Mouse (Mus musculus) testis, adult 2 months (tissue): ENCODE data around the gene Tpcn2. TPM values are rescaled to one million over a fixed set of nuclear protein-coding genes. Genes with fewer than 3 reads are reported as not detected.

Experiments
- H3K27ac ChIP-seq: fragments of 200-500 bp; 2 replicates; pipeline ENCODE4 v1.5.1; 2012; ENCODE audit warnings: low read depth, low read length; ENCODE audit not compliant: control insufficient read depth, insufficient read depth
- H3K27me3 ChIP-seq: fragments of 200-500 bp; 2 replicates; pipeline ENCODE4 v1.6.1; 2012; ENCODE audit warnings: mild to moderate bottlenecking, low read length, moderate library complexity; ENCODE audit not compliant: control insufficient read depth, insufficient read depth
- H3K36me3 ChIP-seq: fragments of 200-500 bp; 2 replicates; pipeline ENCODE4 v1.6.1; 2012; ENCODE audit warnings: mild to moderate bottlenecking, low read length; ENCODE audit not compliant: control insufficient read depth, insufficient read depth
- H3K4me1 ChIP-seq: fragments of 200-500 bp; 2 replicates; pipeline ENCODE4 v1.6.1; 2012; ENCODE audit warnings: low read length; ENCODE audit not compliant: control insufficient read depth, insufficient read depth
- H3K4me3 ChIP-seq: fragments of 200-500 bp; 2 replicates; pipeline ENCODE4 v1.5.1; 2012; ENCODE audit warnings: low read depth, mild to moderate bottlenecking, low read length, moderate library complexity, mixed read lengths; ENCODE audit not compliant: control insufficient read depth
- CTCF ChIP-seq: fragments of 200-500 bp; IDR thresholded peaks from 2 replicates; pipeline ENCODE4 v1.5.1; 2012; ENCODE audit warnings: low read depth, mild to moderate bottlenecking, inconsistent platforms, low read length, moderate library complexity; ENCODE audit not compliant: control insufficient read depth, insufficient read depth, insufficient replicate concordance
- POLR2A ChIP-seq: fragments of 200-500 bp; IDR thresholded peaks from 2 replicates; pipeline ENCODE4 v1.6.1; 2012; ENCODE audit warnings: low read depth, mild to moderate bottlenecking, inconsistent platforms, low read length, moderate library complexity; ENCODE audit not compliant: control insufficient read depth
- polyA plus RNA-seq: library from polyadenylated mRNA; depleted of rRNA; stranded (reverse); fragments of >200 nt; gene quantifications from 2 replicates; pipeline ENCODE4 v1.2.3, GENCODE M21; 2012

Gene Tpcn2
- polyA plus RNA-seq, 1 experiment: 16.8 TPM

- H3K36me3 ChIP-seq: no peaks in the 10 kb centered on the region
- H3K4me3 ChIP-seq: no peak overlapping the region
- H3K4me1 ChIP-seq: no peaks in the 10 kb centered on the region
- TF ChIP-seq CTCF: no peak
- TF ChIP-seq POLR2A: no peak
- H3K27me3 ChIP-seq: no peaks in the 10 kb centered on the region
- no peak overlapping the region for H3K27ac ChIP-seq
These were observed 41.8 kb downstream of the Tpcn2 start for GRCm38 (mm10) chr7:145242028-145242427.

- no peak for TF ChIP-seq POLR2A
- TF ChIP-seq CTCF: no peak
- Histone ChIP-seq H3K27ac (no peak overlapping the region), H3K4me3 (no peak overlapping the region), H3K27me3 (no peaks in the 10 kb centered on the region), H3K36me3 (no peaks in the 10 kb centered on the region), H3K4me1 (no peaks in the 10 kb centered on the region)
These were observed 42.9 kb downstream of the Tpcn2 start for GRCm38 (mm10) chr7:145240929-145241328.

GRCm38 (mm10) chr7:145239736-145240505 lies 43.9 kb downstream of the Tpcn2 start:
- TF ChIP-seq CTCF: no peak
- TF ChIP-seq POLR2A: no peak
- Histone ChIP-seq H3K4me1 (no peaks in the 10 kb centered on the region), H3K36me3 (no peaks in the 10 kb centered on the region), H3K27me3 (no peaks in the 10 kb centered on the region), H3K27ac (no peak overlapping the region), H3K4me3 (no peak overlapping the region)

GRCm38 (mm10) chr7:145239145-145239544 lies 44.7 kb downstream of the Tpcn2 start:
- Histone ChIP-seq H3K27ac (no peak overlapping the region), H3K36me3 (no peaks in the 10 kb centered on the region), H3K27me3 (no peaks in the 10 kb centered on the region), H3K4me1 (no peaks in the 10 kb centered on the region), H3K4me3 (no peak overlapping the region)
- no peak for TF ChIP-seq CTCF
- TF ChIP-seq POLR2A: no peak

- Histone ChIP-seq H3K27ac (no peak overlapping the region), H3K27me3 (no peaks in the 10 kb centered on the region), H3K4me1 (no peaks in the 10 kb centered on the region), H3K36me3 (no peaks in the 10 kb centered on the region), H3K4me3 (no peak overlapping the region)
- no peak for TF ChIP-seq POLR2A
- no peak for TF ChIP-seq CTCF
These were observed 48.7 kb downstream of the Tpcn2 start for GRCm38 (mm10) chr7:145234841-145235790.

- TF ChIP-seq CTCF (no peak), POLR2A (no peak)
- Histone ChIP-seq H3K27me3 (no peaks in the 10 kb centered on the region), H3K36me3 (no peaks in the 10 kb centered on the region), H3K27ac (no peak overlapping the region), H3K4me1 (no peaks in the 10 kb centered on the region), H3K4me3 (no peak overlapping the region)
These were observed 52.2 kb downstream of the Tpcn2 start for GRCm38 (mm10) chr7:145231659-145232058.

- Histone ChIP-seq H3K27me3 (no peaks in the 10 kb centered on the region), H3K27ac (no peak overlapping the region), H3K4me1 (no peaks in the 10 kb centered on the region), H3K4me3 (no peak overlapping the region), H3K36me3 (no peaks in the 10 kb centered on the region)
- TF ChIP-seq CTCF (no peak), POLR2A (no peak)
These were observed 57.2 kb downstream of the Tpcn2 start for GRCm38 (mm10) chr7:145226641-145227040.
